Mouse (Mus musculus) 3134 (cell line): ENCODE data around the gene Srbd1.

Source experiments
- DNase-seq: peaks from one replicate; pipeline ENCODE4 v3.0.0-alpha.2; 2011; ENCODE audit warnings: low spot score; ENCODE audit not compliant: insufficient read length; ENCODE audit errors: extremely low read depth

The Srbd1 gene

GRCm38 (mm10) chr17:86145079-86145951 lies at the start of gene Srbd1:
Srbd1 (minus strand) TSS chr17:86145175.
- peak; percentile 43 for DNase-seq

- no peak for DNase-seq
Observed at GRCm38 (mm10) chr17:86193979-86194378, 49.0 kb upstream of the Srbd1 start.

- peak; percentile 33 for DNase-seq
Observed at GRCm38 (mm10) chr17:86187777-86188176, 42.8 kb upstream of the Srbd1 start.

GRCm38 (mm10) chr17:86185584-86185983 lies 40.6 kb upstream of the Srbd1 start:
- DNase-seq, result no peak

GRCm38 (mm10) chr17:86184552-86185209 lies 39.7 kb upstream of the Srbd1 start:
- no peak for DNase-seq

GRCm38 (mm10) chr17:86183788-86184187 lies 38.8 kb upstream of the Srbd1 start:
- DNase-seq, result no peak

- DNase-seq, result no peak
Observed at GRCm38 (mm10) chr17:86176722-86177121, 31.7 kb upstream of the Srbd1 start.

- no peak for DNase-seq
Observed at GRCm38 (mm10) chr17:86175516-86175915, 30.5 kb upstream of the Srbd1 start.

GRCm38 (mm10) chr17:86170164-86170958 lies 25.4 kb upstream of the Srbd1 start:
- no peak for DNase-seq

- no peak for DNase-seq
Observed at GRCm38 (mm10) chr17:86169092-86169491, 24.1 kb upstream of the Srbd1 start.

- DNase-seq, result peak; percentile 63
Observed at GRCm38 (mm10) chr17:86168231-86168981, 23.4 kb upstream of the Srbd1 start.

GRCm38 (mm10) chr17:86167320-86168230 lies 22.6 kb upstream of the Srbd1 start, which contains the start of gene Prkce:
Prkce (plus strand) TSS chr17:86167785.
- peak; percentile 85 for DNase-seq

GRCm38 (mm10) chr17:86166567-86167319 lies 21.8 kb upstream of the Srbd1 start:
- DNase-seq, result peak; percentile 90

GRCm38 (mm10) chr17:86166051-86166566 lies 21.1 kb upstream of the Srbd1 start:
- DNase-seq, result no peak

GRCm38 (mm10) chr17:86164416-86164815 lies 19.4 kb upstream of the Srbd1 start:
- no peak for DNase-seq

GRCm38 (mm10) chr17:86162672-86163071 lies 17.7 kb upstream of the Srbd1 start:
- DNase-seq, result no peak

- no peak for DNase-seq
Observed at GRCm38 (mm10) chr17:86156999-86157398, 12.0 kb upstream of the Srbd1 start.

- DNase-seq, result peak; percentile 68
Observed at GRCm38 (mm10) chr17:86150867-86151348, 5.9 kb upstream of the Srbd1 start.
